Mouse (Mus musculus) spleen, postnatal 4 days (tissue): Measurements from ENCODE around the gene Col27a1.

ENCODE experiments used
- DNase-seq, 2 experiments: peaks; one replicate each; pipeline ENCODE4 v3.0.0; 2022; ENCODE audit warnings: low spot score in 2 of 2

Col27a1 gene

DNA sequence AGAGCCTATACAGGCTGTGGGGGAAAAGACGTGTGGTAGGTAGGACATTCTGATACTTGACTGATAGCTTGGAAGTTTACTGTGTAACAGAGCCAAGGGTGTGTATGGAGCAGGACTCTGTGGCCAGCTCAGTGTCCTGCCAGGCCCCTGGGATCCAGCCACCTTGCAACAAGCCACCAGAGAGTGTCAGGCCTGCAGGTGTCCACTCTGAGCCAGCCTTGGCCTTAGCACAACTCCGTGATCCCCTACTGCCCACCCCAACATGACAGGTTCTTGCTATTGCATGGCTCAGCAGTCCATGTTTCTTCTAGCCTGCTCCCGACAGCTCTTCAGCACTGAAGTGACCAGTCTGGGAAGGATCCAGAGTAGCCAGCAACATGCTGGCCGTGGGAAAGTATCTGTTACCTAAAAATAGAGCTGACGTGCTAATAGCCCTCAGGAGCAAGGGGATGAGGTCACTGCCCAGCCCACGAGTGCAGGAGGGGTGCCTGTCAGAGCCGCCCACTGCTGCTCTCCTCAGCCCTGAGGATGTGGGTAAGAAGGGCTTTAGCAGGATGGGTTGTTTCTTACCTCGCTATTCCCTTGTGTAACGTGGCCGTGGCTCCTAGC, 96.5 kb downstream of the Col27a1 start:
- no peak for DNase-seq

DNA sequence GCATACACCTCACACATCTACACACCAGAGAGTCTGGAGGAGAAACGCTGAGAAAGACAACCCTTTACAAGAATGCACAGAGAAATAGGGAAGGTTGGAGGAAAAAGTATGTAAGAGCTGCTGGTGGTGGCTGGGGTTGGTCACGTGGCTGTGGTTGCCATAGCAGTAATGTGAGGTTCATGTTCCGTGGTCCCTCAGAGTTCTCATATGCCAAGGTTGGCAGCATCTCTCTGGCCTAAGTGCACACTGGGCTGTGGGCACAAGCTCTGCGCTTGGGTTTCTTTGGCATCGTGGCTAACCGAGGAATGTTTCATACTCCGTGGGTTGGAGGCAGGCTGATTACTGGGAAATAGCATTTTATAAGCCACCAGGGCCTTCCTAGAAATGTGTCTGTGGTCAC, 97.6 kb downstream of the Col27a1 start:
- no peak for DNase-seq

DNA sequence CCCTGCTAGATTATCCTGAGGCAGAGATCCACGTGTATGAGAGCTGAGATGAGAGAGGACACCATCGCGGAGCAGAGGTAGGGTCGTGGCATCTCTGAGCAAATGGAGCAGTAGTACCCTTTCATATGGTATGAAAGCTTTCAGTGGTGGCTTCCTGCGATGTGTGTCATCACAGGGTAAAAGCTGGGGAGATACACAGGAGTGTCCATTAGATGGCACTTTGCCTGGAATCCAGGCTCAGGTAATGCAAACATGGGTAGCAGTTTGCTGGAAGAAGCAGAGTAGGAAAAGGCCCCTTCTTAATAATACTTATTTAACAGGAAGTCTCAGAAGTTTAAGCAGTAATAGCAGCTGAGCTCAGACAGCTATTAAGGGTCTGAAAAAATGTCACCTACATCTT, 100.3 kb downstream of the Col27a1 start:
- no peak for DNase-seq

DNA sequence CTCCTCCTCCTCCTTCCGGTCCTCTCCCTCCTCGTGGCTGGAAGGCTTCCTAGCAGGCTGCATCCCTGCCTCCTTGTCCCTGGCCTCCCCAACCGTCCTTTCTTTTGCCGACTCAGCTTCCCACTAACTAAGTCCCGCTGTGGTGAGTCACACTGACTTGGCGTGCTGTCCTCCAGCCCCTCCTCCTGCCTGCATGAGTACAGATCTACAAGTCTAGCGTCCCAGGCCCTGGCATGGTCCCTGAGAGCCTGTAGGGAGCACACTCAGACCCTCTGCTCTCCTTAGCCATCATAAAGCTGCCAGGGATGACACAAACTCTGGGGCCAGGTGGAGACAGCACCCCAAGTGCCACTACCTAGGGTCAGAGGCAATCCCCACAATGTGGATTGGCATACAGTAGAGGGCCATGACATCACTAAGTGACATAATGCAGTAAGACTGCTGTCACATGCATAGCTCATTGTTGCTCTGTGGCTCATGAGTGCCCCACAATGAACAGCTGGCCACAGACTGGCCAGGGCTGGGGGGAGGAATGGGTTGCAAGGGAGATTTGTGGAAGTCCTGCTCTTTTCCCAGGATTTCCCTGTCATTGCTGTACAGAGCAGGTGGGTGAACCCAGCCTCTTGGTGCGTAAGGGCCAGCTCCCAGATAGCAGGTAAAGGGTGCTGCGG, 102.4 kb downstream of the Col27a1 start:
- no peak for DNase-seq

DNA sequence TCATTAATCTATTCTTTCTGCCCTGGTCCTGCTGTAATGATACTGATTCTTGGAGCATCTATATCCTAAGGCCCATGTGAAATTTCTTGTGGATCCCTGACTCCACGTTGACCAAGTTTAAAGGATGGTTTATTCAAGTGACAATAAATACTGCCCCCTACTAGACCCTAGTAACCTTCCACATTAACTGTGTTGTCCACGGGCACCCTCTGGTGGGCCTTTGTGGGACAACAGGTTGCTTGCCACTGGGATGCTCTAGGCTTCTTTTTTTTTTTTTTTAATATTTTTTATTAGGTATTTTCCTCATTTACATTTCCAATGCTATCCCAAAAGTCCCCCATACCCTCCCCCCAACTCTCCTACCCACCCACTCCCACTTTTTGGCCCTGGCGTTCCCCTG, 105.8 kb downstream of the Col27a1 start:
- peak in 1 of 2 experiments; percentile 46 for DNase-seq

DNA sequence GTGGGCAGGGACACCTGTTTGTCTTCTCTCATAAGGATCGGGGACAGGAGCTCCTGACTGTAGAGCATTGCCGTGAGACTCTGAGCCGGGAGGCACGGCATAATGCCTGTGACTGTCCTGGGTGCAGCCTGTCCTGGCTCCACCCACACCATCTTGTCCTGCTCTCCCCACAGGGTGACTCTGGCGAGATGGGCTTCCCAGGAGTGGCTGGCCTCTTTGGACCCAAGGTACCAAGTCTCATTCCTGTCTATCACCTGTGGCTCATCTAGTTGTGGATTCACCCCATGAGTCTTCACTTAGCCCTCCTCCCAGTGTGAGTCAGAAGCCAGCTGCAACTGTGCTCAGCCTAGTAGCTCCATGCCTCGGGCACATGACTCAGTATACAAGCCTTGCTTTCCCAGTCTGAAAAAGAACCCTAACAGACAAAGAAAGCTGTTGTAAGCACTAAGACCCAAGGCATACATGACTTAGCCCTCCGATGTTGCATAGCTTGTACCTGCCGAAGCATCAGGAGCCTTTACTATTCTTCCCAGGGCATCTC, 109.5 kb downstream of the Col27a1 start:
- no peak for DNase-seq

DNA sequence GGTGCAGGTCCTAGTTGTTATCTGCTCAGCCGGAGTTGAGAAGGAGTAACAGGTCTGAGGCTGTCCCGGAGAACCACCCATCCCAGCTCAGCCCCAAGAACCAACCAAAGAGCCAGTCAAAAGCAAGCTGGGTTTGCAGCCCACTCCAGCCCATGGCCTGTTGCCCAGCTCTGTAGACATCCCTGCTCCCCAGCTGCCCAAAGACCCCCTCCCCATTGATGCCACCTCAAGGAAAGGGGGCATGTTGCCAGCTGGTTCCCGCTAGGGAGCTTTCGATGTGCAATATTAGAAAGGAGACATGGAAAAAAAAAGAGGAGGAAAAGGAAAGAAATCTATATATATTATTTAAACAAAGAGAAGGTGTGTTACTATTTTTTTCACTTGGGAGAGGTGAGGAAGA, 119.6 kb downstream of the Col27a1 start:
- DNase-seq: no peak

DNA sequence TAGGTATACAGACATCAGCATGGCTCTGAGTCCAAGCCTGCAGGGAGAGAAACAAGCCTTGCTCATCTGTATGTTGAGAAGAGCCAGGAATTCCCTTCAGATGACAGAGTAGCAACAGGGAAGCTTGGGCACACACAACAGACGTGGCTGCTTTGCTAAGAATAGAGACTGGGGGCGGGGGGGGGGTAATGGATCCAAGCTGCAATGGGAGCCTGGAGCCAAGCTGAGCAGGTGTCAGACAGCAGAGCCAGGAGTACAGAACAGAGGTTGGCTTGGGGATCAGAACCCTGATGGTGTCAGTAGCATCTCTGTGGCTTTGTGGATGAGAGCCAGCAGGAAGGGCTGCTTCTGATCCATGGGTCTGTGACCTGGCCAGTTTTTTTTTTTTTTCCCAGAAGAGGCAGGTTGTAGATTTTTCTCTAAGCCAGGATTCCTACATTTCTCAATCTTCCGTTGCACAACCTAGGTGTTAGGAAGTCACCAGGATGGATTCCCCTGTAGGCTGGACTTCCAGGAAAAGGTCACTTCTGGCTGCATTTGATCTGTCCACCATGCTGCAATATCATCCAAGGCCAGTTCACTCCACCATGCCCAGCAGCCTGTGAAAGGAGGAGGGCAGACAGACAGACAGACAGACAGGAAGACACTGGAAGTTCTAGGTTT, 124.7 kb downstream of the Col27a1 start:
- no peak for DNase-seq

DNA sequence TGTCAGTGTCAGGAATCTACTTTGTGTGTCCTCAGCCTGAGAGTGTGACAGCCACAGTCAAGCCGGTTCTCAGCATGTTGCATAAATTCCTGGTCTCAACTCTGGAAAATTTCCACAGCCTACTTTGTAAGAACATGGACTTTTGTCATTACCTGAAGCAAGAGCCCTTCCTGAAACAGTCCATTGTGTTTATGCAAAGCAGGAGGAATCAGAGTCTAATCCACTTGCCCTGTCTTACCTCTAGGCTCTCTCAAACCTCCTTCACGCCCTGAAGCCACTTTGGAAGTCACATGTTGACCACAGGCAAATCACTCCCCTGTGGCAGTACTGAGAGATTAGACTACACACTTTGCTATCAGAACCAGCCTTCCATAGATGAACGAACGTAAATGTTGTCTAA, 128.7 kb downstream of the Col27a1 start:
- no peak for DNase-seq

DNA sequence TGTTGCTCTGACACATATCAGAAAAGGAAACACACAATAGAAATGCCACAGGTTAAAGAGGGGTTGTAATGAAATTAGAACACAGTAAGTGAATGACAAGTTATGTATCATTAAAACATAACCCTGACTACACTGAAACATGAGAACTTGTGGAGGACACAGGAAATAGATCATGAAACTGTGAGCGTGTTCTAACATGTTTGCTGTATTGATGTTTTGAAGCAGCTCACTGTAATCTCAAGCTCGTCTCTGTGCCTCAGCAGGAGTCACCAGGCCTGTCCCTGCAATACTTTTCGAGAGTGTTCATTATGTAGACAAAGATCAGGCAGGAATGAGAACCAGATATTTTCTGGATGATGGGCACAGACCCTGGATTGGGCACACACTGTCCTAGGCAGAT, 129.8 kb downstream of the Col27a1 start:
- DNase-seq: no peak

DNA sequence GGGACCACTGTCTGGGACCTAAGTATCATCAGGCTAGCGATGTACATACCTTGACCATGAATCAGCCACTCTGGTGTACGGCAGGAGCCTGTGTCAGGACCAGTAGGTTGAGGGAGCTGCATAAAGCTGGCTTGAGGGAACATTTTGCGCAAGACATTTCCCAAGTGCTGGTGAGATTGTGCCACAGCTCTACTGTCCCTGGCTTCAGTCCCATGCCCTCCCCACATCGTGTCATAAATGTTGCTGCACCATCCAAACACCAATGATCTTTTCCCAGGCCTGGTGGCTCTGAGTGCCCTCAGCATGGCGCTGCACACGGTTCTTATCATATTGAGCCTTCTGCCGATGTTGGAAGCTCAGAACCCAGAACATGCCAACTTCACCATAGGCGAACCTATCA, 130.5 kb downstream of the Col27a1 start, which contains the start of gene Orm1:
Gene Orm1, plus strand, starts transcription at position 266 of the 400 bp plus-strand sequence.
- no peak for DNase-seq

DNA sequence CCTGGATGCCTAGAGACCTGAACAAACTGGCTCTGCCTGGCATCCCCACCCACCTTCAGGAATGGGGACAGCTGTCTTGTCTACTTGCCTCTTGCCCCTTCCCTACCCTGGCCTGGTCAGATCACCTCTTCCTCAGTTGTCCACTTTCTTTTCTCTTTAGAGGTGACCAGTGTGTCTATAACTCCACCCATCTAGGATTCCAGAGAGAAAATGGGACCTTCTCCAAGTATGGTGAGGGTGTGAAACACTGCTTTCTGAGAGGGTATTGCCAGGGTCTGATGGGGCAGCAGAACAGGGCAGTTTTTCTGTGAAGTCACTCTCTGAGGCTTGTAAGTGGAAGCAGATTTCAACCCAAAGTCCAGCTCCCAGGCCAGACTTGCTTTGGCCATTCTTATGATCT, 131.5 kb downstream of the Col27a1 start:
- no peak for DNase-seq

DNA sequence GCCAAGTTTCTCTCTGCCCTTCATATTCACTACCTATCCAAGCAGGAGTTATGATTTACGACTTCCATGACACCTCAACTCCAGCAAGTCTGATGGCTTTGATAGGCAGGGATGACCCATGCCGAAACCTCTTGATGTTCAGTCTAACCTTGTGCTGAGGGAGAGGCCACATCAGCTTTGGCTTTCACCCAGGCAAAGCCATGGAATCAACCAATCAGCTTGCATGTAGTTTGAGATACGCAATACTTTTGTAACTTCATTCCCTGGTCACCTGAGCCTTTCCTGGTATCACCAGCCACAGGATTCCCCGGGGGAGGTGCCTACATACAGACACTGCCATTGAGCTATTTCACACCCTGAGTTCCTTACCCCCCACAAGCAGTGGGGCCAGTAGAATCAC, 132.9 kb downstream of the Col27a1 start:
- no peak for DNase-seq

DNA sequence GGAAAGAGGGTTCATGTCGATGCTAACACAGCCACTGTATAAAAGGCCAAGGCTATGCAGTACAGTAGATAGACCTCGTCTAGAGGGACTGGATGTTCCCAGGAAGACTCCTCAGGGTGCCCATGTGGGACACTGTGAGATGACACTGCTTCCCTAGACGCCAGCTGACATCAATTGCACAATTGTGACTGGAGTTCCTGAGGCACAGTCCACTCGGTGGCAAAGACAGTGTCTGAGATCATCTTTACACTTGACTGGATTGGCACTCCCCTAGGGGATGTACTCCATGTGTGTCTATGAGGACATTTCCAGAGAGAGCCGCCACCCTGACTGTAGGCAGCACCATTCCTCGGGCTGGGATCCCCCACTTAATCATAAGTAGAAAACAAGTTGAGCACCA, 134.7 kb downstream of the Col27a1 start:
- no peak for DNase-seq

DNA sequence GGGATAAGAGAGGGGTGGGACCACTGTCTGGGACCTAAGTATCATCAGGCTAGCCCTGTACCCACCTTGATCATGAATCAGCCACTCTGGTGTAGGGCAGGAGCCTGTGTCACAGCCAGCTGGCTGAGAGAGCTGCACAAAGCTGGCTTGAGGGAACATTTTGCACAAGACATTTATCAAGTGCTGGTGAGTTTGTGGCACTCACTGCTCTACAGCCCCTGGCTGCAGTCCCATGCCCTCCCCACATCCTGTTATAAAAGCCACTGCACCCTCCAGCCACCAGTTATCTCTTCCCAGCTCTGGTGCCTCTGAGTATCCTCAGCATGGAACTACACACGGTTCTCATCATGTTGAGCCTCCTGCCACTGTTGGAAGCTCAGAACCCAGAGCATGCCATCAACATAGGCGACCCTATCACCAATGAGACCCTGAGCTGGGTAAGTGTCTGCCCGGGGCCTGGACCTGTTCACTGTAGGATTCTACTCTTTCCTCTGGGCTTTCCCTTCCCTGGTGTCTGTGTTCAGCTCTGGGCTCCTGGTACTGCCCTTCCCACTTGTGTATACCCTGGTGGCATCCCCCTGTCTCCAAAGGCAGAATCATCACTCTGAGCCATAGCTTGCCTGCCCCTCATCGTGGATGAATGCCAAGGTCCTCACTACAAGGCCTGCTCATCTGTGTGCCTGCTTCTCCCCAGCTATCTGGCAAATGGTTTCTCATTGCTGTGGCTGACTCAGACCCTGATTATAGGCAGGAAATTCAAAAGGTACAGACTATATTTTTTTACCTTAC, 142.3 kb downstream of the Col27a1 start, which contains the start of gene Orm3:
Gene Orm3, plus strand, starts transcription at position 286 of the 789 bp plus-strand sequence.
- no peak for DNase-seq

DNA sequence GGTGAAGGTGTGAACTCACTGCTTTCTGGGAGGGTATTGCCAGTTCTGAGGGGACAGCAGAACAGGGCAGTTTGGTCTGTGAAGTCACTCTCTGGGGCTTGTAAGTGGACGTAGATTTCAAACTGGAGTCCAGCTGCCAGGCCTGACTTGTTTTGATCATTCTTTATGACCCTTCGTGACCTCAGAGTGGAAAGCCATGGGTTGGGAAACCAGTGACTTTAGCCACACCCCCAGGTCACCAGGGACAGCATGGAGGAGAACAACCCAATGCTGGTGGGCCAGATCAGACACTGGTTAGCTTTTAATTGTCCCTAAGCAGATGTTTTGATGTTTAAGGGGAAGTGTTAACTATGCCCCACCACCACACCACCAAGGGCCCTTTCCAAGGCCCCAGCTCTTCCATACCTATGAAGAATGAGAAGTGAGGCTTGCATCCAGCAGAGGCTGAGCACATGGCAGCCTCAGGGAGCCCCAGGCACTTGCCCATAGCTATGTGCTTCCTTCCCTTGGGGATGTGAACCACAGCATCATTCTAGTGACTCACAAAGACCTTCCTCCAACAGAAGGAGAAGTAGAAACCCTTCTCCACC, 143.3 kb downstream of the Col27a1 start:
- DNase-seq: no peak

DNA sequence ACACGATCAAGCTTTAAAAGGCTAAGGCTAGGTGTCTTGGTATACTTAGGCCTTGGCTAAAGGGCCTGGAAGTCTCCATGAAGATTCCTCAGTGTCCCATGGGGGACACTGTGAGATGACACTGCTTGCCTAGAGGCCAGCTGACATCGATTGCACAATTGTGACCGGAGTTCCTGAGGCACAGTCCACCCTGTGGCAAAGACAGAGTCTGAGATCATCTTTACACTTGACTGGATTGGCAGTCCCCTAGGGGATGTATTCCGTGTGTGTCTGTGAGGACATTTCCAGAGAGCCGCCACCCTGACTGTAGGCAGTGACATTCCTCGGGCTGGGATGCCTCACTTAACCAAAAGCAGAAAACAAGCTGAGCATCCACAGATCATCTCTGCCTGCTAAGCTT, 146.1 kb downstream of the Col27a1 start:
- no peak for DNase-seq

DNA sequence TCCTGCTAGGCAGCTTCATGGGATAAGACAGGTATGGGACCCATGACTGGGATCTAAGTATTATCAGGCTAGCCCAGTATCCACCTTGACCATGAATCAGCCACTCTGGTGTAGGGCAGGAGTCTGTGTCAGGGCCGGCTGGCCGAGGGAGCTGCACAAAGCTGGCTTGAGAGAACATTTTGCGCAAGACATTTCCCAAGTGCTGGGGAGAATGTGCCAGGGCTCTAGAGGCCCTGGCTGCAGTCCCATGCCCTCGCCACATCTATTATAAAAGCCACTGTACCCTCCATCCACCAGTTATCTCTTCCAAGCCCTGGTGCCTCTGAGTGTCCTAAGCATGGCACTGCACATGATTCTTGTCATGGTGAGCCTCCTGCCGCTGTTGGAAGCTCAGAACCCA, 148.3 kb downstream of the Col27a1 start, which contains the start of gene Orm2:
Gene Orm2, plus strand, starts transcription at position 300 of the 400 bp plus-strand sequence.
- DNase-seq: no peak

DNA sequence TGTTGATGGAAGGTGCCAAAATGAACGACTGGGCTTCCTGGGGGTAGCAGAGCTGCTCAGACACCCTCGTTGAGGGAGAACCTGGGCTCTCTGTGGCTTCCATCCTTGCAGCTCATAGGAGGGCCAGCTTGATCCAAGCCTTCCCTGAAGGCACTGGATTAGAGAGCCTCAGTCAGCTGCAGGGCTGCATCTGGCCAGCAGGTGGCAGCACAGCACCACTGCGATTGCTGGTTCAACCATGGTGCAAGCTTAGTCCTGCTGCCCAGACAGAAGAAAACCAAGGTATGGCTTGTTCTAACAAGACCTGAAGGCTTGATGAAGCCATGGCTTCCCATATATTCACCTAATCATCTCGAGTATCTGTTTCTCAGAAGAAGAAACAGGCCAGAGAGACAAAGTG, 154.8 kb downstream of the Col27a1 start:
- DNase-seq: peak; percentile 87 to 97

DNA sequence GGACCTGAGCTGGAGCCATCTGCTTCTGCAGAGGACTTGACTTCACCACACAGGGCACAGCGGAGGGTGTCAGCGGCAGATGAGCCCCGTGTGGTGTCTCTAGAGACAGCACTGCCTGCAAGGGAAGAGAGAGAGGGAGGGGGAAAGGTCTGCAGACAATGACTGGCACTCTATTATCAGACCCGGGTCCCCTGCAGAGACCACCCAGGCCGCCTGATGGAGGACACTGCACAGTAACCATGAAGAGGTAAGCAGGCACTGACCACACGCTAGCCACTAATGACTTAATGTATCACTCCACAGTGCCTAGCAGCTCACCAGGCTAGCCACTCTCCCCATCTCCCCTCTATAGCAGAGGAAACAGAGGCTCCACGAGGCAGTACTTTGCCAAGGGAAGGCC, 157.1 kb downstream of the Col27a1 start:
- DNase-seq: no peak

DNA sequence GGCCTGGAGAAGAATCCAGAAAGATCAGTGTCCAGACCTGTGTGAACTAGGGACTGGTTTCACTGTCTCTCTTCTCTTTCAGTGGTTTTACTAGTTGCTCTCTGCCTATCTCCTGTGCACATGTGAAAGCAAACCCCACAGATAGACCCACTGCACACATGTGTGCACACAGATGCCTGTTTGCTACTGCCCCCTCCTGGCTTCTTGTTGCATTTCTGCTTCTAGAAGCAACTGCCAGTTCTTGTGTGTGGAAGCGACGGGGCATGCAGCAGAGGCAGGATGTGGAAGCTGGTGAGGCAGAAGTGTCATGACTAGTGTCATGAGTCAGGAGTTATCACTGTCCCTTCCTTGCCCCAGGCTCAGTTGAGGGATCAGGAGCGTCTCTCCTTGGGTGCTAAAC, 158.1 kb downstream of the Col27a1 start:
- DNase-seq: peak; percentile 74 to 88

DNA sequence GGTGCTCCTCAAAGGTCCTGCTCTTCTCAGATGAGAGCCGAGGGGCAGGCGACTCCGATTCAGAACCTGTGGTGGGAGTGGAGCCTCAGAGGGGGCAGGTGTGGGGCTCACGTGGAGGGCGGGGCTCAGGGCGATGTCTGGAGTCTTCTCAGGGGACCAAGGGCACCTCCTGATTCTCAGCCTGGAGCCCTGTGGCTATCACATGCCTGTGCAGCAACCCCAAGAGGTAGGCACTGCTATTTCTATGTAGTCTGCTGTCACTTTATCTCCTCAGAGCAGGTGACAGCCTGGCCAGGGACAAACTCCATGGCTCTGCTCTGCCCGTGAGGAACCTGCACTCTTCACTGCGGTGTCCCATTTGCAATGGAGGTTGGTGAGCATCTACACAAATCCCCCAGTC, 159.6 kb downstream of the Col27a1 start:
- DNase-seq: peak; percentile 45 to 76
